Mouse (Mus musculus): ENCODE results near the gene Ncs1.

- TF ChIP-seq POU5F1 (IDR thresholded peaks at IDR 0.05; ENCODE audit: borderline replicate concordance, low read length), result no peak
- no peak for TF ChIP-seq CTCF (conservative IDR thresholded peaks at IDR 0.05; ENCODE audit: low read length)
Measured at GRCm38 (mm10) chr2:31254806-31255205, 9.2 kb downstream of the Ncs1 start.

All from E14TG2a.4 (cell line).